Mouse (Mus musculus): ENCODE results near the gene Ldah.

DNA sequence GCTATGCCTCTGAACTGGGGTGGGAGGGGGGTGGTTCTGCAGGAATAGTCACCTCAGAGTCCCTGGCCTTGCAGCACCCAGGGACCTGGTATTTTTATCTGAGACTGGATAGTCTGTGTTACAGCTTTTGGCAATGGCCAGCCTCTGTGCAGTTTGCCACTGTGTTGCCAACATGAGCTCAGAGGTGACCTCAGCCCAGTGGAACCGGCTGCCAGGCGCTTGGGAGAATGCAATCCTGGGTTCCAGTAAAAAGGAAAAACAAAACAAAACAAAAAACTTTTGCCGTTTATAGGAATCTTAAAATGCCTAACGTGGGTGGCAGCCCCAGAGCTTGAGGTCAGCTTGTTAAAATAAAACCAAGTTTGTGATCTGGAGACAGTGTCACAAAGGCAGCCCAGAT is 126.4 kb downstream of the Ldah start:
- TF ChIP-seq POLR2A (IDR thresholded peaks at IDR 0.05; ENCODE audit: insufficient read depth, low read depth, low read length) = peak; percentile 23; the same call in 1 of the 2 replicates
- TF ChIP-seq CTCF (IDR thresholded peaks at IDR 0.05) = no peak
- TF ChIP-seq EP300 (IDR thresholded peaks at IDR 0.05; ENCODE audit: insufficient read depth, low read depth, low read length) = 0 out of 2 replicates have a peak, but pooled peaks have one; percentile 50

Measured in heart, adult 2 months (tissue).